Mouse (Mus musculus): ENCODE results near the gene Gm20489. TPM values are rescaled to one million over a fixed set of nuclear protein-coding genes. Genes with fewer than 3 reads are reported as not detected.

Gm20489 gene
- total and polyA plus RNA-seq, 2 experiments from 2014 or later = not detected

DNA sequence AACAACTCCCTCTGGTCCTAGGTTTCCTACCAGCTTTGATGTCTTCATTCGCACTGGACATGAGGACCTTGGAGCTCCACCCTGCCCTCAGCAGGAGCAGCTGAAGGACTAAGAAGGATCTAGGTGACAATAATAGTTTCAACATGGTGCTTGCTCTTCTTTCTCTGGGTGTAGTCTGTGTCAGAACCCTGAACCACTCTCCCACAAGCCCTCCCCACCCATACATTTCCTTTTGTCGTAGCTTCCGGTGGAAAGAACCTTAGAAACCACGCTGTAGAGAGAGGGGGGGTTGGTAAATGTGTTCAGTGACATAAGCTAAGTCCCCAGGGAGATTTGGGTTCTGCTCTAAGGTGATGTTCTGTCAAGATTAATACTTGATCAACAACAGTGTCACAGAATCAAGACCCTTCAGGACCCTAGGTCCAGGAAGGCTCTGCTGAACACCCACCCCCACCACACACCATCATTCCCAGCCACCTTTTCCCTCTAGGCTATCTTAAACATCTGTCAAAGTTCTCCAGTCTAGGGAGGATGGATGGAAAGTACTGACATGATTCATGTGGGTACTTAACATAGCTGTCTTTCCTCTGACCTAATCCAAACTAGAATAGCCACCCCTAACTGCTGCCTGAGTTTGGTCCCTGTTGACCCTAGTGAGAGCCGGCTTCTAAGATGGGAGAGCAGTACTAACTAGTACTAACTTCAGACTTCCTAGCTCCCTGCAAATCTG, 633 bp downstream of the Gm20489 start, which contains the start of gene Il2rg:
TSS of gene Il2rg (minus strand) at position 231 of the 730 bp plus-strand sequence.
- 75% methylated on average over 5 of the region's 5 CpGs for WGBS
- no peak for DNase-seq (ENCODE audit: low spot score)
- H3K27ac ChIP-seq (ENCODE audit: low read depth, low read length) = no peak within 1 kb of the TSS
- no peaks in the 10 kb centered on the region for H3K9me3 ChIP-seq (ENCODE audit: low read length)
- H3K9ac ChIP-seq (replicated peaks; ENCODE audit: low read length, poor library complexity, severe bottlenecking) = no peak within 1 kb of the TSS
- no peaks in the 10 kb centered on the region for H3K36me3 ChIP-seq (ENCODE audit: insufficient read depth, low read length)
- no peak for ATAC-seq (ENCODE audit: low FRiP score)
- H3K27me3 ChIP-seq (ENCODE audit: insufficient read depth, low read length) = no peaks in the 10 kb centered on the region
- H3K4me1 ChIP-seq (ENCODE audit: insufficient read depth, low read length) = no peaks in the 10 kb centered on the region
- H3K4me2 ChIP-seq (ENCODE audit: low read depth, low read length, poor library complexity, severe bottlenecking) = no peak within 1 kb of the TSS
- no peak within 1 kb of the TSS for H3K4me3 ChIP-seq (ENCODE audit: low read depth, low read length)
- TF ChIP-seq CTCF (IDR thresholded peaks at IDR 0.05) = no peak

- H3K9me3 ChIP-seq (ENCODE audit: low read length) = no peaks in the 10 kb centered on the region
- H3K27ac ChIP-seq (ENCODE audit: low read depth, low read length) = no peak overlapping the region
- DNase-seq (ENCODE audit: low spot score) (no peak), ATAC-seq (ENCODE audit: low FRiP score) (no peak)
- H3K36me3 ChIP-seq (ENCODE audit: insufficient read depth, low read length) = no peaks in the 10 kb centered on the region
- no peak overlapping the region for H3K4me2 ChIP-seq (ENCODE audit: low read depth, low read length, poor library complexity, severe bottlenecking)
- H3K9ac ChIP-seq (replicated peaks; ENCODE audit: low read length, poor library complexity, severe bottlenecking) = no peak overlapping the region
- no peak overlapping the region for H3K4me3 ChIP-seq (ENCODE audit: low read depth, low read length)
- no peak for TF ChIP-seq CTCF (IDR thresholded peaks at IDR 0.05)
- 97% methylated on average over 6 of the region's 6 CpGs for WGBS
- H3K4me1 ChIP-seq (ENCODE audit: insufficient read depth, low read length) = no peaks in the 10 kb centered on the region
- no peaks in the 10 kb centered on the region for H3K27me3 ChIP-seq (ENCODE audit: insufficient read depth, low read length)
Measured at GRCm38 (mm10) chrX:101266631-101267030, 2.2 kb downstream of the Gm20489 start.

DNA sequence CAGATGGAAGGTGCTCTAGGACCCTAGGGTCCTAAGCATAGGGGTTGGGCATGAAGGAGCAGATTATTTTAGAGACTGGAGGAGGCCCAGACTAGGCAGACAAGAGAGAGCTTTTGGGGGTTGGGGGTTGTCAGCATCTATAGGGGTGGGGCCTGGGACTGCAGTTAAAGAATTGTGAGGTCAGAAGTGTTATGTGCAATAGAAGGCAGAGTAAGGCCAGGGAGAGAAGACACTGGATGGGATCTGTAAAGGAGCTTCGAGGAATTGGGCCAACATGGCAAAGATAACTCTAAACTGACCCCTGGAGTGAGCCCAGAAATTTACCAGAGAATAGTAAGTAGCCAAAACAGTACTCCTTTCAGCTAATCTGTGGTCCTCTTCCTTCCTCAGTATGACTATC, 4.9 kb downstream of the Gm20489 start, which contains the start of gene Gm614:
TSS of gene Gm614 (minus strand) at position 101 of the 400 bp plus-strand sequence.
- no peak for TF ChIP-seq CTCF (IDR thresholded peaks at IDR 0.05)
- H3K9ac ChIP-seq (replicated peaks; ENCODE audit: low read length, poor library complexity, severe bottlenecking) = no peak within 1 kb of the TSS
- WGBS = 63% methylated on average over 1 of the region's 1 CpGs
- no peaks in the 10 kb centered on the region for H3K4me1 ChIP-seq (ENCODE audit: insufficient read depth, low read length)
- no peaks in the 10 kb centered on the region for H3K27me3 ChIP-seq (ENCODE audit: insufficient read depth, low read length)
- no peak within 1 kb of the TSS for H3K27ac ChIP-seq (ENCODE audit: low read depth, low read length)
- no peaks in the 10 kb centered on the region for H3K36me3 ChIP-seq (ENCODE audit: insufficient read depth, low read length)
- H3K4me2 ChIP-seq (ENCODE audit: low read depth, low read length, poor library complexity, severe bottlenecking) = no peak within 1 kb of the TSS
- DNase-seq (ENCODE audit: low spot score) (no peak), ATAC-seq (ENCODE audit: low FRiP score) (no peak)
- H3K9me3 ChIP-seq (ENCODE audit: low read length) = no peaks in the 10 kb centered on the region
- H3K4me3 ChIP-seq (ENCODE audit: low read depth, low read length) = no peak within 1 kb of the TSS

GRCm38 (mm10) chrX:101260441-101261325, 8.1 kb downstream of the Gm20489 start:
- Histone ChIP-seq H3K9me3 (ENCODE audit: low read length) (no peaks in the 10 kb centered on the region), H3K27me3 (ENCODE audit: insufficient read depth, low read length) (no peaks in the 10 kb centered on the region), H3K36me3 (ENCODE audit: insufficient read depth, low read length) (no peaks in the 10 kb centered on the region), H3K4me2 (ENCODE audit: low read depth, low read length, poor library complexity, severe bottlenecking) (no peak overlapping the region), H3K4me3 (ENCODE audit: low read depth, low read length) (no peak overlapping the region), H3K4me1 (ENCODE audit: insufficient read depth, low read length) (no peaks in the 10 kb centered on the region), H3K27ac (ENCODE audit: low read depth, low read length) (no peak overlapping the region), H3K9ac (replicated peaks; ENCODE audit: low read length, poor library complexity, severe bottlenecking) (no peak overlapping the region)
- peak; percentile 3 for DNase-seq (ENCODE audit: low spot score)
- WGBS = 34% methylated on average over 11 of the region's 13 CpGs
- no peak for TF ChIP-seq CTCF (IDR thresholded peaks at IDR 0.05)
- no peak for ATAC-seq (ENCODE audit: low FRiP score)

GRCm38 (mm10) chrX:101256603-101257002, 12.2 kb downstream of the Gm20489 start:
- ATAC-seq (ENCODE audit: low FRiP score) = no peak
- H3K27me3 ChIP-seq (ENCODE audit: insufficient read depth, low read length) = no peaks in the 10 kb centered on the region
- H3K27ac ChIP-seq (ENCODE audit: low read depth, low read length) = no peak overlapping the region
- H3K4me3 ChIP-seq (ENCODE audit: low read depth, low read length) = no peak overlapping the region
- no peaks in the 10 kb centered on the region for H3K36me3 ChIP-seq (ENCODE audit: insufficient read depth, low read length)
- no peaks in the 10 kb centered on the region for H3K9me3 ChIP-seq (ENCODE audit: low read length)
- 83% methylated on average over 13 of the region's 13 CpGs for WGBS
- no peaks in the 10 kb centered on the region for H3K4me1 ChIP-seq (ENCODE audit: insufficient read depth, low read length)
- no peak for DNase-seq (ENCODE audit: low spot score)
- 0 out of 2 replicates have a peak, but pooled peaks have one; percentile 27 for TF ChIP-seq CTCF (IDR thresholded peaks at IDR 0.05)
- H3K9ac ChIP-seq (replicated peaks; ENCODE audit: low read length, poor library complexity, severe bottlenecking) = no peak overlapping the region
- H3K4me2 ChIP-seq (ENCODE audit: low read depth, low read length, poor library complexity, severe bottlenecking) = no peak overlapping the region
